Mouse (Mus musculus) neural tube, embryonic 11.5 days (tissue): ENCODE results near the gene Fam83d. TPM values are rescaled to one million over a fixed set of nuclear protein-coding genes. Genes with fewer than 3 reads are reported as not detected.

ENCODE experiments used
- microRNA-seq: library from miRNA; unstranded; fragments of <30 nt; microRNA quantifications from one replicate; pipeline ENCODE4, GENCODE M21; 2016
- polyA plus RNA-seq: library from polyadenylated mRNA; unstranded; fragments of >200 nt; fragmentation: Nextera tagmentation; extraction: Ambion mirVana; gene quantifications from 2 replicates; pipeline ENCODE4 v1.2.1, GENCODE M21; 2014

The Fam83d gene
- polyA plus RNA-seq, 1 experiment from 2014 or later = 45.2 TPM

Small RNAs within 50 kb of the gene (microRNA-seq; reads per million reads assigned to microRNA genes)
- not detected for gene Gm26141

Other genes with a start within 250 kb of the Fam83d start
- gene Slc32a1, start 157.3 kb upstream of the Fam83d start, polyA plus RNA-seq = 1.6 and 2.4 TPM in 2 replicates
- 15.1 and 16.6 TPM in 2 replicates for gene Actr5, start 143.2 kb upstream of the Fam83d start, polyA plus RNA-seq
- gene Ppp1r16b, start 102.7 kb upstream of the Fam83d start, polyA plus RNA-seq = 3.9 and 4.0 TPM in 2 replicates
- 16.5 and 17.9 TPM in 2 replicates for gene Dhx35, start 26.7 kb downstream of the Fam83d start, polyA plus RNA-seq